Mouse (Mus musculus) testis, postnatal 14 days (tissue): Measurements from ENCODE around the gene Bsn.

Source experiments
- DNase-seq: peaks from one replicate; pipeline ENCODE4 v3.0.0; 2021; ENCODE audit warnings: low spot score

Gene Bsn

GRCm38 (mm10) chr9:108053665-108054225 lies 136.4 kb downstream of the Bsn start:
- peak; percentile 11 for DNase-seq

GRCm38 (mm10) chr9:108052885-108053664 lies 137.1 kb downstream of the Bsn start, which contains the start of gene Amigo3:
Gene Amigo3 (plus strand): TSS chr9:108053159.
- DNase-seq, result peak; percentile 83

- no peak for DNase-seq
Measured at GRCm38 (mm10) chr9:108052411-108052810, 137.8 kb downstream of the Bsn start.

GRCm38 (mm10) chr9:108051931-108052220 lies 138.3 kb downstream of the Bsn start:
- no peak for DNase-seq

- no peak for DNase-seq
Measured at GRCm38 (mm10) chr9:108051184-108051930, 138.8 kb downstream of the Bsn start.

GRCm38 (mm10) chr9:108049561-108050251 lies 140.5 kb downstream of the Bsn start:
- no peak for DNase-seq

- DNase-seq, result peak; percentile 95
Measured at GRCm38 (mm10) chr9:108049016-108049455, 141.1 kb downstream of the Bsn start, which contains the start of gene Gmppb. Gene Gmppb (plus strand): TSS chr9:108049242.

GRCm38 (mm10) chr9:108048566-108048955 lies 141.6 kb downstream of the Bsn start:
- no peak for DNase-seq

GRCm38 (mm10) chr9:108047601-108048565 lies 142.3 kb downstream of the Bsn start:
- no peak for DNase-seq

- DNase-seq, result no peak
Measured at GRCm38 (mm10) chr9:108046582-108046981, 143.6 kb downstream of the Bsn start.
